Comparison of ENCODE assay signal across 8 mouse cellular contexts in the genomic region with DNA sequence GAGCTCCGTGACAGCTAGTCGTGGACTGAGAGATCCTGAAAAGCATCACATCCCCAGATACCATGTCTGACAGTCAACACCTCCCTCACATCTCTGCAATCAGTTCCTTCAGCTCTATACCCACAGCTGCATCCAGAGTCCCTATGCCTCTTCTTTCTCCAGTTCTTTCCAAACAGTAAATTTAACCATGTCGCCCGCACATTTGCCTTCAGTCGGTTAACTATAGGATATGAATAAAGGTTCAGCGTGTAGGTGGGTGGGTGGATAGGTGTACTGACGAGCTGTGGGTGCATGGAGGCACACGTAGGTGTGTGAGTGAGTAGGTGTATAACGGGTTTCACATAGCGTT. TPM values are rescaled to one million over a fixed set of nuclear protein-coding genes. Genes with fewer than 3 reads are reported as not detected.
DNase-seq lines count a peak whose midpoint lies in the region; ATAC-seq and TF ChIP-seq lines count a peak whose summit lies in the region.

No protein-coding gene starts in this region.

- H3K9ac ChIP-seq in heart, postnatal 0 days (replicated peaks; ENCODE audit: low read depth, low read length): peak overlapping the region; percentile 91
- H3K9ac ChIP-seq in hindbrain, embryonic 15.5 days: peak overlapping the region; percentile 91
- H3K9ac ChIP-seq in midbrain, embryonic 14.5 days (replicated peaks; ENCODE audit: low read length): peak overlapping the region; percentile 85

- H3K27me3 ChIP-seq in heart, postnatal 0 days (ENCODE audit: control insufficient read depth, insufficient read depth, low read length): no peaks in the 10 kb centered on the region
- no peaks in the 10 kb centered on the region for H3K27me3 ChIP-seq in hindbrain, embryonic 15.5 days
- H3K27me3 ChIP-seq in midbrain, embryonic 14.5 days (ENCODE audit: control insufficient read depth, insufficient read depth, low read length): no peaks in the 10 kb centered on the region

- TF ChIP-seq EP300 in heart, postnatal 0 days (IDR thresholded peaks at IDR 0.05; ENCODE audit: low read depth): no peak

- H3K27ac ChIP-seq in heart, postnatal 0 days (ENCODE audit: low read depth): peak overlapping the region; percentile 90
- peak overlapping the region; percentile 88 for H3K27ac ChIP-seq in hindbrain, embryonic 15.5 days (replicated peaks)
- H3K27ac ChIP-seq in midbrain, embryonic 14.5 days (replicated peaks; ENCODE audit: low read depth, low read length): peak overlapping the region; percentile 94

- peak overlapping the region; percentile 76; the same call in 1 of the 2 replicates for H3K4me3 ChIP-seq in heart, postnatal 0 days (ENCODE audit: low read depth, low read length)
- H3K4me3 ChIP-seq in hindbrain, embryonic 15.5 days: peak overlapping the region; percentile 67
- H3K4me3 ChIP-seq in midbrain, embryonic 14.5 days (replicated peaks; ENCODE audit: low read depth, low read length): peak overlapping the region; percentile 72

- no peaks in the 10 kb centered on the region for H3K9me3 ChIP-seq in heart, postnatal 0 days (replicated peaks; ENCODE audit: control insufficient read depth, low read length)
- H3K9me3 ChIP-seq in hindbrain, embryonic 15.5 days: no peaks in the 10 kb centered on the region
- no peaks in the 10 kb centered on the region for H3K9me3 ChIP-seq in midbrain, embryonic 14.5 days (ENCODE audit: control insufficient read depth, low read length)

- TF ChIP-seq CTCF in heart, postnatal 0 days (IDR thresholded peaks at IDR 0.05; ENCODE audit: low read depth): no peak

- no peaks in the 10 kb centered on the region for H3K36me3 ChIP-seq in heart, postnatal 0 days (replicated peaks; ENCODE audit: control insufficient read depth, insufficient read depth, low read length)
- no peaks in the 10 kb centered on the region for H3K36me3 ChIP-seq in hindbrain, embryonic 15.5 days
- H3K36me3 ChIP-seq in midbrain, embryonic 14.5 days (ENCODE audit: control insufficient read depth, insufficient read depth, low read length): no peaks in the 10 kb centered on the region

- DNase-seq in heart, postnatal 0 days (ENCODE audit: low spot score): no peak
- no peak for DNase-seq in heart, adult 8-10 months (ENCODE audit: low spot score)
- DNase-seq in midbrain, embryonic 14.5 days: no peak
- no peak for DNase-seq in Muller cell, postnatal 12 days (ENCODE audit: inconsistent ontology term)
- DNase-seq in layer of hippocampus, postnatal 36 days: no peak
- DNase-seq in thymus, postnatal 25 days: no peak

- peak overlapping the region; percentile 92 for H3K4me2 ChIP-seq in heart, postnatal 0 days (ENCODE audit: low read depth, low read length)
- peak overlapping the region; percentile 65 for H3K4me2 ChIP-seq in hindbrain, embryonic 15.5 days
- peak overlapping the region; percentile 83 for H3K4me2 ChIP-seq in midbrain, embryonic 14.5 days (ENCODE audit: low read length)

- 76% methylated on average over 10 of the region's 10 CpGs for WGBS in heart, postnatal 0 days
- 77% methylated on average over 10 of the region's 10 CpGs for WGBS in hindbrain, embryonic 15.5 days
- WGBS in midbrain, embryonic 14.5 days: 79% methylated on average over 10 of the region's 10 CpGs

- peaks cover 15% of the 10 kb centered on the region for H3K4me1 ChIP-seq in heart, postnatal 0 days (ENCODE audit: control insufficient read depth, insufficient read depth)
- peaks cover 18% of the 10 kb centered on the region for H3K4me1 ChIP-seq in hindbrain, embryonic 15.5 days (replicated peaks)
- peaks cover 18% of the 10 kb centered on the region for H3K4me1 ChIP-seq in midbrain, embryonic 14.5 days (ENCODE audit: control insufficient read depth, insufficient read depth, low read length)

- ATAC-seq in heart, postnatal 0 days (ENCODE audit: insufficient read depth, low read depth): no peak
- ATAC-seq in activated CD4-positive, CD25-positive, alpha-beta regulatory T cell, adult 4 months: peak; percentile 26
- no peak for ATAC-seq in hindbrain, embryonic 15.5 days (ENCODE audit: low FRiP score, low read depth)
- ATAC-seq in midbrain, embryonic 14.5 days (ENCODE audit: low FRiP score, low TSS enrichment): no peak

RNA-seq across cellular contexts. Expression of gene Zbtb42, which starts 15.5 kb away (rescaled TPM):
- 3.2 and 18.3 TPM in 2 replicates for total RNA-seq in heart, postnatal 0 days (2014; rRNA removed; ENCODE audit: low replicate concordance)
- polyA plus RNA-seq in heart, postnatal 0 days (2015; fragmentation: Nextera tagmentation; extraction: Ambion mirVana): 4.6 TPM in 2 replicates
- total RNA-seq in heart, adult 8-10 months (2022): 1 to 10 TPM; 4.0 to 5.5 (median 4.9) TPM
- polyA plus RNA-seq in activated CD4-positive, CD25-positive, alpha-beta regulatory T cell, adult 4 months (2017; shearing (Covaris generic)): 1 to 10 TPM; 2.2 to 2.6 TPM
- polyA plus RNA-seq in hindbrain, embryonic 15.5 days (2015; fragmentation: Nextera tagmentation; extraction: Ambion mirVana): 2.3 and 4.2 TPM in 2 replicates
- polyA plus RNA-seq in midbrain, embryonic 14.5 days (2014; fragmentation: Nextera tagmentation; extraction: Ambion mirVana): 1.9 and 3.5 TPM in 2 replicates
- under 1 TPM; 0.37 to 0.38 TPM for total RNA-seq in layer of hippocampus, postnatal 36 days (2021)

RNA-seq across cellular contexts. Expression of gene Akt1, which starts 19.4 kb away (rescaled TPM):
- total RNA-seq in heart, postnatal 0 days (2014; rRNA removed; ENCODE audit: low replicate concordance): 206 and 234 TPM in 2 replicates
- 60.6 and 70.9 TPM in 2 replicates for polyA plus RNA-seq in heart, postnatal 0 days (2015; fragmentation: Nextera tagmentation; extraction: Ambion mirVana)
- total RNA-seq in heart, adult 8-10 months (2022): 100 to 1,000 TPM; 161 to 195 (median 179) TPM
- 10 to 100 TPM; 17.3 to 23.5 TPM for polyA plus RNA-seq in activated CD4-positive, CD25-positive, alpha-beta regulatory T cell, adult 4 months (2017; shearing (Covaris generic))
- polyA plus RNA-seq in hindbrain, embryonic 15.5 days (2015; fragmentation: Nextera tagmentation; extraction: Ambion mirVana): 150 and 159 TPM in 2 replicates
- 64.8 and 82.1 TPM in 2 replicates for polyA plus RNA-seq in midbrain, embryonic 14.5 days (2014; fragmentation: Nextera tagmentation; extraction: Ambion mirVana)
- 100 to 1,000 TPM; 145 to 156 TPM for total RNA-seq in layer of hippocampus, postnatal 36 days (2021)

RNA-seq across cellular contexts. Expression of gene Cep170b, which starts 26.2 kb away (rescaled TPM):
- 10.1 and 17.6 TPM in 2 replicates for total RNA-seq in heart, postnatal 0 days (2014; rRNA removed; ENCODE audit: low replicate concordance)
- polyA plus RNA-seq in heart, postnatal 0 days (2015; fragmentation: Nextera tagmentation; extraction: Ambion mirVana): 1.8 and 2.4 TPM in 2 replicates
- 10 to 100 TPM; 12.3 to 14.7 (median 13.4) TPM for total RNA-seq in heart, adult 8-10 months (2022)
- 1 to 10 TPM; 2.3 to 2.5 TPM for polyA plus RNA-seq in activated CD4-positive, CD25-positive, alpha-beta regulatory T cell, adult 4 months (2017; shearing (Covaris generic))
- 45.7 and 48.8 TPM in 2 replicates for polyA plus RNA-seq in hindbrain, embryonic 15.5 days (2015; fragmentation: Nextera tagmentation; extraction: Ambion mirVana)
- polyA plus RNA-seq in midbrain, embryonic 14.5 days (2014; fragmentation: Nextera tagmentation; extraction: Ambion mirVana): 31.7 and 33.7 TPM in 2 replicates
- 100 to 1,000 TPM; 171 to 189 TPM for total RNA-seq in layer of hippocampus, postnatal 36 days (2021)

RNA-seq across cellular contexts. Expression of gene Siva1, which starts 49.6 kb away (rescaled TPM):
- 92.0 and 107 TPM in 2 replicates for total RNA-seq in heart, postnatal 0 days (2014; rRNA removed; ENCODE audit: low replicate concordance)
- polyA plus RNA-seq in heart, postnatal 0 days (2015; fragmentation: Nextera tagmentation; extraction: Ambion mirVana): 62.2 and 71.1 TPM in 2 replicates
- 10 to 100 TPM; 28.3 to 35.2 (median 30.0) TPM for total RNA-seq in heart, adult 8-10 months (2022)
- polyA plus RNA-seq in activated CD4-positive, CD25-positive, alpha-beta regulatory T cell, adult 4 months (2017; shearing (Covaris generic)): 10 to 100 TPM; 38.7 to 44.6 TPM
- polyA plus RNA-seq in hindbrain, embryonic 15.5 days (2015; fragmentation: Nextera tagmentation; extraction: Ambion mirVana): 55.6 and 61.2 TPM in 2 replicates
- polyA plus RNA-seq in midbrain, embryonic 14.5 days (2014; fragmentation: Nextera tagmentation; extraction: Ambion mirVana): 62.3 and 63.9 TPM in 2 replicates
- 10 to 100 TPM; 20.2 to 24.0 TPM for total RNA-seq in layer of hippocampus, postnatal 36 days (2021)
